Mouse (Mus musculus) erythroblast, embryonic 14.5 days (primary cell): ENCODE data around the gene Igf2bp3. TPM values are rescaled to one million over a fixed set of nuclear protein-coding genes. Genes with fewer than 3 reads are reported as not detected.
A peak's percentile ranks its signal among the peaks of the same experiment; 100 is the strongest.

Source experiments
- H3K27me3 ChIP-seq: 2 replicates; pipeline ENCODE4 v1.6.1; 2012; ENCODE audit warnings: inconsistent platforms; ENCODE audit not compliant: control insufficient read depth
- H3K36me3 ChIP-seq: 2 replicates; pipeline ENCODE4 v1.6.1; 2012; ENCODE audit warnings: mild to moderate bottlenecking, inconsistent platforms; ENCODE audit not compliant: control insufficient read depth
- H3K4me1 ChIP-seq: 2 replicates; pipeline ENCODE4 v1.6.1; 2012; ENCODE audit warnings: inconsistent platforms; ENCODE audit not compliant: control insufficient read depth
- H3K4me3 ChIP-seq: replicated peaks from 2 replicates; pipeline ENCODE3; 2012; ENCODE audit warnings: moderate library complexity, mild to moderate bottlenecking, inconsistent platforms
- H3K9me3 ChIP-seq: 2 replicates; pipeline ENCODE4 v1.6.1; 2012; ENCODE audit warnings: low read length, inconsistent platforms, mixed read lengths; ENCODE audit not compliant: control insufficient read depth
- GATA1 ChIP-seq: IDR thresholded peaks from 2 replicates; pipeline ENCODE4 v1.6.1; 2012; ENCODE audit warnings: low read length, inconsistent platforms, mixed read lengths
- TAL1 ChIP-seq: IDR thresholded peaks from 3 replicates; pipeline ENCODE4 v1.6.1; 2012; ENCODE audit warnings: low read length, inconsistent platforms, mixed read lengths
- polyA plus RNA-seq: library from polyadenylated mRNA; stranded (reverse); fragments of >175 nt; gene quantifications from 2 replicates; pipeline ENCODE4 v1.2.3, GENCODE M21; 2012

Igf2bp3 gene
- polyA plus RNA-seq, 1 experiment, result 0.58 TPM

DNA sequence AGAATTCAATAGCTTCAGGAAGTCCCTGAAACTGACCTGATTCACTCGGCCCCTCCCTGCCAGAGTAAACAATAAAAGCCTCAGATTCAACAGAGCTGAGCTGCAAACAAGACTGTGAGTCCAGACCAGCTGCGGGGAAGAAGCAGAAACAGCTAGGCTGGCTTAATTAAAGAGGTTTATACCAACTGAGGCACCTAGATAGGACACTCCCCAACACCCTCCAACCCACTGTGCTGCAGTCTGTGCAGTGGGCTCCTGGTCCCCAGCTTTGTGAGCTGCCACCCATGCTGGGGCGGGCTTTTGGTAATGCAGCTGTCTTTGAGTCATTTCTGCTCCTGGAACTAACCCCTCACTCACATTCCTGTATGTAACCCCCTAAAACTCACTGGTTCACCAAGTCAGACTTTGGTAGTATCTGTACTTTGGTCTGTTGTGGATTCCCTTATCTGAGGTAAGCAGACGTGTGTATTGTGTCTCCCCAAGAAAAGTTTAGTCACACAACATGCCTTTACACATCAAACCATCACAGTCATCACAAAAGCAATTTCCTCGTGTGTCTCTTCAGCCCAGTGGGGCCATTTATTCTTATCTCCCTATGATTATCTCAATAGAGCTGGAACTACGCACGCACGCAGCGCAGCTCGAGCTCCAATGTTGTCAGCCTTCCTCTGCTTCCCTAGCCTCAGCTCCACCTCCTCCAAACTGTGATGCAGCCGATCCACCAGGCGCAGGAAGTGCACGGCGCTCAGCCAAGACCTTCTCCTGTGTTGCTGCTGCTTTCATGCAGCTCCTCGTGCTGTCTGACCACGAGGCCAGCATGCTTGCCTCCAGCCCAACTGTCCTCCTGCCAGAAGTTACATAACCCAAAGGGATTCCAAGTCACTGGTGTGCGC lies 76.4 kb downstream of the Igf2bp3 start:
- H3K36me3 ChIP-seq, result peaks cover 4% of the 10 kb centered on the region
- no peaks in the 10 kb centered on the region for H3K27me3 ChIP-seq
- no peaks in the 10 kb centered on the region for H3K9me3 ChIP-seq
- TF ChIP-seq TAL1 (no peak), GATA1 (no peak)
- H3K4me3 ChIP-seq, result peak overlapping the region; percentile 2
- H3K4me1 ChIP-seq, result peaks cover 37% of the 10 kb centered on the region

DNA sequence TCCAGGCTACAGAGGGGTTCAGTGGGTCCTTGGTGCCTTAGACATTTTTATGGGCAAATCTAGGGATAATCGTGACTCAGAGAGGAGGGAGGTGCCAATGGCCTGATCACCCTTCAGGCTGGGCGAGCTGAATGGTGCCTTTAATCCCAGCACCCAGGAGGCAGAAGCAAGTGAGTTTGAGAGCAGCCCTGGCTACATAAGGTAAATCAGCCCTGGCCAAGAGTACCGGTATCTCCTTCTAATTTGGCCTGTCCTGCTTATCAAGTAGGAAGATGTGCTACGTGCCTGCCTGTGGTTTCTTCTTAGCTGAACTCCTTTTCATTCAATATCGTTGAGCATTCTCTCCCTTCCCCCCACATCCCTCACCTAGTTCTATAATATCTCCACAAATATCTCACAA lies 78.0 kb downstream of the Igf2bp3 start:
- Histone ChIP-seq H3K4me3 (no peak overlapping the region), H3K4me1 (peaks cover 37% of the 10 kb centered on the region), H3K36me3 (peaks cover 8% of the 10 kb centered on the region), H3K27me3 (no peaks in the 10 kb centered on the region), H3K9me3 (no peaks in the 10 kb centered on the region)
- TF ChIP-seq GATA1, result no peak
- TF ChIP-seq TAL1, result no peak

DNA sequence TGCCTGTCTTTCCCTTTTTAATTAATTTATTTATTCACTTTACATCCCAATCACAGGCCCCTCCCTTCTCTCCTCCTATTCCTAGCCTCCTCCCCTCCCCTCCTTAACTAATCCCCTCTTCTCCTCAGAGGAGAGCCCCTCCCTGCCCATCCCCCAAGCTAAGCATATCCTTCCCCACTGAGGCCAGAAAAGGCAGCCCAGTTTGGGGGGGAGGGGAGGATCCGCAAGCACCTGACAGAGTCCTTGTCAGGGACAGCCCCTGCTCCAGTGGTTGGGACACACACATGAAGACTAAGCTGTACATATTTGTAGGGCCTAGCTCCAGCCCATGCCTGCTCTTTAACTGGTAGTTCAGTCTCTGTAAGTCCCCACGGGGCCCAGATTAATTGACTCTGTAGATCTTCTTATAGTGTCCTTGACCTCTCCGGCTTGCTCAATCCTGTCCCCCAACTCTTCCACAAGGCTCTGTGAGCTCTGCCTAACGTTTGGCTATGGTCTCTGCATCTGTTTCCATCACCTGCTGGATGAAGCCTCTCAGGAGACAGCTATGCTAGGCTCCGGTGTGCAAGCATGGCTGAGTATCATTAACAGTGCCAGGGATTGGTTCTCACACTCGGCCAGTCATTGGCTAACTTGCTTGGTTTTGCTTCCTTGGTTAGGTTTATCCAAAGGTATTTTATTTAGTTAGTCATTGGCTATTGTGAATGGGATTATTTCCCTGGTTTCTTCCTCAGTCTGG lies 82.2 kb downstream of the Igf2bp3 start:
- no peak for TF ChIP-seq TAL1
- H3K4me1 ChIP-seq, result peaks cover 12% of the 10 kb centered on the region
- peaks cover 4% of the 10 kb centered on the region for H3K36me3 ChIP-seq
- no peak overlapping the region for H3K4me3 ChIP-seq
- no peaks in the 10 kb centered on the region for H3K9me3 ChIP-seq
- no peaks in the 10 kb centered on the region for H3K27me3 ChIP-seq

DNA sequence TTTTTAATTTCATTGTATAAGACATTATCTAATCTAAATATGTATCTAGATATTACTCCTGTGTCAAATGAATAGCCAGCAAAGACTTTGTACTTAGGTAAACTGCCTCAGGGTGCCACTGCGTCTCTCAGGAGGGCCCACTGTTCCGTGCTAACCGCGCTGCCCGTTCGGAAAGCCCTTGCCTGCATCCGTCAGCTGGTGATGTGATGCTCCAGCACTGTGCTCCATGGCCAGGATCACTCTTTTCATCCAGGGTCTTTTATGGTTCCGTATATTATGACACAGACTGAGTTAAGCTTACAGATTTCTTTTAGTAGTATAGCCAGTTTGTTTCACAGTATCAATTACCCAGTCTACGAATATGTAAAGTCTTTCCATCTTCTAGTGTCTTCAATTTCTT lies 82.9 kb downstream of the Igf2bp3 start:
- Histone ChIP-seq H3K27me3 (no peaks in the 10 kb centered on the region), H3K4me1 (peaks cover 6% of the 10 kb centered on the region), H3K4me3 (no peak overlapping the region), H3K9me3 (no peaks in the 10 kb centered on the region), H3K36me3 (peaks cover 4% of the 10 kb centered on the region)
- TF ChIP-seq GATA1 (no peak), TAL1 (no peak)

DNA sequence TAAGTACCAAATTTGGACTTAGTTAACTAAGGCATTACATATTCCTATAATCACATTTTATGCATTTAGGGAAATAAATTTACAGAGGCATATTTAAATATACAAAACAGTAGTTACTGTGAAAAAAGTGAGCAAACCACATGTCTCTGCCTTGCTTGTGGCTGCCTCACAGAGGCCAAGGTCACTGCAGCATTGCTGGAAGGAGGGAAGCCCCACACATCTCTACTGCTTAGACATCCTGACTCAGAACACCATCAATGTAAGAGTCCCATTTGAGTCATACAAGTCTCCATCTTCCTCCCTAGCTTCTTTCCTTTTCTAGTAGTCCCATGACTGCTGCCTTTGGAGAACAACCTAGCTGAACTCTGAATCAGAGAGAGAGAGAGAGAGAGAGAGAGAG lies 84.4 kb downstream of the Igf2bp3 start:
- no peak for TF ChIP-seq GATA1
- Histone ChIP-seq H3K36me3 (peaks cover 6% of the 10 kb centered on the region), H3K9me3 (no peaks in the 10 kb centered on the region)

DNA sequence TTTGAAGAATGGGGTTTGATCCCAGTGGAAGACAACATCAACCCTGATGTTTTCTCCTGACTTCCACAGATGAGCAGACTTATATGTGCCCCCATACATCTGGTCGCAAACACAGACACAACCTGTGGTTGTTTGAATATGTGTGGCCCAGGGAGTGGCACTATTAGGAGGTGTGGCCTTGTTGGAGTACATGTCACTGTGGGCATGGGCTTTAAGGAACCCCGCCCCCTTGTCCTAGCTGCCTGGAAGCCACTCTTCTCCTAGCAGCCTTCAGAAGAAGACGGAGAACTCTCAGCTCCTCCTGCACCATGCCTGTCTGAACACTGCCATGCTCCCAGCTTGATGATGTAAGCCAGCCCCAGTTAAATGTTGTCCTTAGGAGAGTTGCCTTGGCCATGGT lies 94.4 kb downstream of the Igf2bp3 start:
- no peak overlapping the region for H3K4me3 ChIP-seq
- H3K36me3 ChIP-seq, result peaks cover 17% of the 10 kb centered on the region
- H3K27me3 ChIP-seq, result no peaks in the 10 kb centered on the region
- H3K9me3 ChIP-seq, result no peaks in the 10 kb centered on the region
- peaks cover 3% of the 10 kb centered on the region; the same call in 1 of the 2 replicates for H3K4me1 ChIP-seq
- TF ChIP-seq TAL1, result no peak
- no peak for TF ChIP-seq GATA1

More for the DNA sequence above, 84.4 kb downstream of the Igf2bp3 start:
- Histone ChIP-seq H3K4me3 (no peak overlapping the region), H3K27me3 (no peaks in the 10 kb centered on the region), H3K4me1 (no peaks in the 10 kb centered on the region)

DNA sequence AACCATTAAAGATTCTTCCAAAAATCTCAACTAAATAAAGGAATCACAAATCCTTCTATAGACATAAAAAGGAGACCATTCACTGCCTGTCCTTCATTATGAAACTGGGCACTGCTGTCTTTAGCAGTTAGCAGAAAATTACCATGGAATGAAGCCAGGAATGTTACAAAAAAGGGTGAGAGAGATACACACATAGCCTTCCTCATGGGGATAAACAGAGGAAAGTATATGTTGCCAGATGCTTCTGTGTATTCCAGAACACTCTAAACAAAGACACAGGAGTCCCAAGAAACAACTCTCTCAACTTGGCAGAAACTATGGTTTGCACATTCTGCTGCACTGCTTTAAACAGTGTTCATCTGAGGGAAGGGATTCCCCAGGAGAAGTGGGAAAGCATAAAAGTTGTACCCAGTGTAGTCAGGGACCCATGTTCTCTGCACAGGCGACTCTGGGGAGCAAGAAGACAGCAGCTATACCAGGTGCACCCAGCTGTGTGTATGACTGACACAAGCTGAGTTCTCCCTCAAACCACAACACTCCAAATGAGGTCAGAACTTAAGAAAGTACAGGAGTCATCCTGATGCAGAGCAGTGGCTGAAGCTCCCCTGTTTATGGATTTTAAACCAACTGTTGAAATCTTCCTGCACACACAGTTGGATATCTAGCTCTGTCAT lies 95.2 kb downstream of the Igf2bp3 start:
- no peaks in the 10 kb centered on the region for H3K9me3 ChIP-seq
- H3K27me3 ChIP-seq, result no peaks in the 10 kb centered on the region
- TF ChIP-seq TAL1 (no peak), GATA1 (no peak)
- peaks cover 3% of the 10 kb centered on the region; the same call in 1 of the 2 replicates for H3K4me1 ChIP-seq
- H3K36me3 ChIP-seq, result peaks cover 14% of the 10 kb centered on the region
- H3K4me3 ChIP-seq, result no peak overlapping the region

DNA sequence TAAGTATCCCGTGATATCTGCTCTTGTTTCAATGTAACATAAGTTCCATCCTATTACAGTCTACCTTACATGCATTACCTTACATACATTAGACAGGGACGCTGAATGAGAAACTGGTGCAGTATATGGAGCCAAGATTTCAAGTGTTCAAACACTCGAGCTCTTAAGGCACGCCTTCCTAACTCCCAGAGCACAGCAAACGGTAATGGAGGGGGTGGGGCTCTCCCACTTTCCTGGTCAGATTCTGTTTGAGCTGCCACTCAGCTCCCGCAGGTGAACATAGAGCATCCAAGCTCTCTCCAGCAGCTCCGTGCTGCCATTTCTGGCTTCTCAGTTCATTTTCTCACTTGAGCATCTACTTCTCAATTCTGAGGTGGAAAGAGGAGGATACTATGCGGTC lies 96.3 kb downstream of the Igf2bp3 start:
- peaks cover 16% of the 10 kb centered on the region for H3K36me3 ChIP-seq
- H3K9me3 ChIP-seq, result no peaks in the 10 kb centered on the region

DNA sequence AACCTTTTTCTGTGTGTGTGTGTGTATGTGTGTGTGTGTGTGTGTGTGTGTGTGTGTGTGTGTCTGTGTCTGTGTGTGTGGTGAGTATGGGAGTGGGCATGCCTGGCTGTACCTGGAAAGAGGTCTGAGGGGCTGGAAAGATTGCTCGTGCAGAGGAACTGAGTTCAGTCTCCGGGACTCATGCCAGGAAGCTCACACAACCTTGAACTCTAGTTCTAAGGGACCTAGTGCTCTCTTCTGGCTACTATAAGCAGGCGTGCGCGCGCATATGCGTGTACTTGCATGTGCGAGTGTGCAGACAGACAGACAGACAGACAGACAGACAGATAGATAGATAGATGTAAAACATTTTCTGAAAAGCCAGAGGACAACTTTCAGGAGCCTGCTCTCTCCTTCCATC lies 98.5 kb downstream of the Igf2bp3 start:
- H3K4me3 ChIP-seq, result no peak overlapping the region
- no peaks in the 10 kb centered on the region for H3K27me3 ChIP-seq
- no peak for TF ChIP-seq GATA1
- no peak for TF ChIP-seq TAL1
- no peaks in the 10 kb centered on the region for H3K9me3 ChIP-seq
- peaks cover 16% of the 10 kb centered on the region for H3K36me3 ChIP-seq
- H3K4me1 ChIP-seq, result peaks cover 3% of the 10 kb centered on the region; the same call in 1 of the 2 replicates

More for the DNA sequence above, 96.3 kb downstream of the Igf2bp3 start:
- Histone ChIP-seq H3K4me1 (peaks cover 3% of the 10 kb centered on the region; the same call in 1 of the 2 replicates), H3K4me3 (no peak overlapping the region), H3K27me3 (no peaks in the 10 kb centered on the region)
- TF ChIP-seq TAL1, result no peak
- no peak for TF ChIP-seq GATA1
